Mouse (Mus musculus) hindbrain, postnatal 0 days (tissue): ENCODE measurements around the gene Arcn1. TPM values are rescaled to one million over a fixed set of nuclear protein-coding genes. Genes with fewer than 3 reads are reported as not detected.

Experiments
- ATAC-seq: fragments of 200-750 bp; cut with Nextera tagmentation; 2 replicates; pipeline ENCODE4 v1.8.0; 2017; ENCODE audit warnings: mild to moderate bottlenecking, moderate TSS enrichment, moderate library complexity
- DNase-seq: peaks from one replicate; pipeline ENCODE4 v3.0.0-alpha.2; 2015; ENCODE audit warnings: low spot score
- H3K27ac ChIP-seq: fragments of 300-500 bp; sonication (generic); 2 replicates; pipeline ENCODE4 v1.5.1; 2014; ENCODE audit warnings: mild to moderate bottlenecking
- H3K27me3 ChIP-seq: fragments of 300-500 bp; sonication (generic); 2 replicates; pipeline ENCODE4 v1.6.1; 2014; ENCODE audit warnings: low read length, mixed read lengths; ENCODE audit not compliant: insufficient read depth
- H3K36me3 ChIP-seq: fragments of 300-500 bp; sonication (generic); 2 replicates; pipeline ENCODE4 v1.6.1; 2014; ENCODE audit warnings: low read length, mixed read lengths; ENCODE audit not compliant: insufficient read depth
- H3K4me1 ChIP-seq: fragments of 300-500 bp; sonication (generic); 2 replicates; pipeline ENCODE4 v1.6.1; 2014; ENCODE audit warnings: antibody characterized with exemption, low read length, mixed read lengths; ENCODE audit not compliant: insufficient read depth
- H3K4me2 ChIP-seq: fragments of 300-500 bp; sonication (generic); 2 replicates; pipeline ENCODE4 v1.6.1; 2014; ENCODE audit warnings: low read depth, mild to moderate bottlenecking, low read length, moderate library complexity, mixed read lengths
- H3K4me3 ChIP-seq: fragments of 300-500 bp; sonication (generic); 2 replicates; pipeline ENCODE4 v1.5.1; 2014; ENCODE audit warnings: low read length
- H3K9ac ChIP-seq: fragments of 300-500 bp; sonication (generic); replicated peaks from 2 replicates; pipeline ENCODE4 v1.6.1; 2014; ENCODE audit warnings: mild to moderate bottlenecking, low read length, moderate library complexity, mixed read lengths
- H3K9me3 ChIP-seq: fragments of 300-500 bp; sonication (generic); 2 replicates; pipeline ENCODE4 v1.6.1; 2016; ENCODE audit warnings: low read length, mixed read lengths
- CTCF ChIP-seq: IDR thresholded peaks from 2 replicates; pipeline ENCODE4 v1.5.1; 2016; ENCODE audit warnings: antibody characterized with exemption, control low read depth, low read depth
- WGBS: fragments of 180-500 bp; shearing (Covaris S2); extraction: QIAGEN DNeasy Blood & Tissue Kit; methylation state at CpG from one replicate; pipeline ENCODE4 v1.1.7; 2014; 5-methylcytosine and 5-hydroxymethylcytosine counted together
- polyA plus RNA-seq: library from polyadenylated mRNA; unstranded; fragments of >200 nt; fragmentation: Nextera tagmentation; extraction: Ambion mirVana; gene quantifications from 2 replicates; pipeline ENCODE4 v1.2.1, GENCODE M21; 2015
- total RNA-seq: library from RNA; depleted of rRNA; stranded (reverse); fragments of >200 nt; gene quantifications from 2 replicates; pipeline ENCODE4 v1.2.3, GENCODE M21; 2014; rRNA removed

Arcn1 gene
- total and polyA plus RNA-seq, 2 experiments from 2014 or later = 77.1 to 109 TPM

DNA sequence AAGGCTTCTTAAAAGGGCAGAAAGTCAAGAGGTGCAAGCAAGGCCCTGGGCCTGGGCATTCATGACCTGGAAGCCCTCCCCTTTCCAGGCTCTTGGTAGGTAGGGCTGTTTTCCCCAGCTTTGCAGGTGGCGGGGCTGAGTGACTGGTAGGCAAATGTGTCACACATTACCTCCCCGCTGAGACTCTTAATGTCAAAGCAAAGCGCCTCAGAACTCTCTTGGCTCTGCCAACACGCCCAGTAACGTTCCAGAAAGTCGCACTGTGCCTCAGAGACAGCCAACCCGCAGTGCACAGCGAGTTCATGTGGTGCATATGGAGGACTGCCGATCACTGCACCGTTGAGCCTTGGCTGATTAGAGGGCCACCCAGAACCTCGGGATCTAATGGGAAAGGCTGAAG is 74.6 kb downstream of the Arcn1 start:
- H3K27me3 ChIP-seq = no peaks in the 10 kb centered on the region
- H3K9ac ChIP-seq = no peak overlapping the region
- 61% methylated on average over 11 of the region's 11 CpGs for WGBS
- no peak overlapping the region for H3K4me3 ChIP-seq
- H3K36me3 ChIP-seq = peaks cover 60% of the 10 kb centered on the region
- no peak overlapping the region for H3K27ac ChIP-seq
- TF ChIP-seq CTCF = no peak
- no peaks in the 10 kb centered on the region for H3K4me1 ChIP-seq
- no peak overlapping the region for H3K4me2 ChIP-seq
- no peak for DNase-seq
- ATAC-seq = no peak
- H3K9me3 ChIP-seq = no peaks in the 10 kb centered on the region

DNA sequence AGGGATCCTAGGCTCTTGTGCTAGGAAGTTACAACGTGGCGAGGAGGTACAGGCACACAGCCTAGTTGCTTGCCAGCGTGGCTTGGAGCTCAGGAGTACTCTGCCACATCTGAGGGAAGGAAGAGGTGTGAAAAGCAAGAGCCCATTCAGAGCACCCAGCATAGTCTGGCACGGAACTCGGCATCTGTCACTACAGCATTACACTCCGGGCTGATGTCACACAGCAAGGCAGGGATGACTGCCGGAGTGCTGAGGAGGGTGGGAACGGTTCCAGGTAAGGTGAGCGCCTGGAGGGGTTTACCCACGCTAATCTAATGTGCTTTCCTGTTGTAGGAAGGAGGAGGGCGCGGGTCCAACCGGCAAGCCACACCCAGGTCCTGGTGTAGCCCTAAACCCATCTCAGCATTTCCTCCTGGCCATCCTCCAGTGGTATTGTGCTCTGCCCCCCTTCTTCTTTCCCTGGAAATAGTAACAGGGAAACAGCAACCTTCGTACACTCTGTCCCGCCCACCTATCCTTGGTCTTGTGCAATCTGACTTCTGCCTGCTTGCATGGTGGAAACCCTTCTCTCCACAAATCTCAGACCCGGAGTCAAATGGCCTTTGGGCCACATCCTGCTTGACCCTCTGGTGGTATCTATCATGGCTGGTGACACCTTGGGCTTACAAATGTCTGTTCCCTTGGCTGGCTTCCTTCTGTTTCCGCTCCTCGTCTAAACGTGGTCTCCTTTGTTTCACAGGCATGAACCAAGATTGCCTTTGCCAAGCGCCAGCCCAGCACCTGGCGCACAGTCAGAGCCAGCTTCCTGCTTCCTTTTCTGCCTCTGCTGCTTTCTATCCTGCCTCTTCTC is 75.7 kb downstream of the Arcn1 start:
- Histone ChIP-seq H3K4me3 (no peak overlapping the region), H3K4me1 (peaks cover 4% of the 10 kb centered on the region; the same call in 1 of the 2 replicates), H3K36me3 (peaks cover 51% of the 10 kb centered on the region), H3K27ac (peak overlapping the region; percentile 75), H3K27me3 (no peaks in the 10 kb centered on the region), H3K9me3 (no peaks in the 10 kb centered on the region), H3K9ac (no peak overlapping the region), H3K4me2 (no peak overlapping the region)
- peak; percentile 60 for DNase-seq
- TF ChIP-seq CTCF = no peak
- peak; percentile 36 for ATAC-seq
- 59% methylated on average over 21 of the region's 21 CpGs for WGBS

Other genes with a start within 250 kb of the Arcn1 start
- gene Cxcr5, start 206.0 kb downstream of the Arcn1 start, total RNA-seq = not detected in 2 replicates
- not detected in 2 replicates for gene Cxcr5, start 206.0 kb downstream of the Arcn1 start, polyA plus RNA-seq
- 52.9 and 56.2 TPM in 2 replicates for gene Ddx6, start 163.0 kb downstream of the Arcn1 start, total RNA-seq
- 22.3 and 22.7 TPM in 2 replicates for gene Ddx6, start 163.0 kb downstream of the Arcn1 start, polyA plus RNA-seq
- gene Treh, start 94.6 kb downstream of the Arcn1 start, total RNA-seq = not detected in 2 replicates
- not detected in 2 replicates for gene Treh, start 94.6 kb downstream of the Arcn1 start, polyA plus RNA-seq
- 114 and 152 TPM in 2 replicates for gene Phldb1, start 32.6 kb downstream of the Arcn1 start, total RNA-seq
- gene Phldb1, start 32.6 kb downstream of the Arcn1 start, polyA plus RNA-seq = 31.9 and 35.3 TPM in 2 replicates
- gene Ift46, start 63 bp upstream of the Arcn1 start, total RNA-seq = 56.0 and 61.6 TPM in 2 replicates
- gene Ift46, start 63 bp upstream of the Arcn1 start, polyA plus RNA-seq = 142 and 144 TPM in 2 replicates
- 26.3 and 41.3 TPM in 2 replicates for gene Tmem25, start 31.5 kb upstream of the Arcn1 start, total RNA-seq
- gene Tmem25, start 31.5 kb upstream of the Arcn1 start, polyA plus RNA-seq = 28.9 and 31.9 TPM in 2 replicates
- gene Ttc36, start 35.2 kb upstream of the Arcn1 start, total RNA-seq = not detected in 2 replicates
- gene Ttc36, start 35.2 kb upstream of the Arcn1 start, polyA plus RNA-seq = 1.7 TPM in 1 of 2 replicates, not detected in the other
- 18.7 and 20.6 TPM in 2 replicates for gene Kmt2a, start 113.5 kb upstream of the Arcn1 start, total RNA-seq
- 14.4 and 19.0 TPM in 2 replicates for gene Kmt2a, start 113.5 kb upstream of the Arcn1 start, polyA plus RNA-seq
- 217 and 223 TPM in 2 replicates for gene Atp5l, start 152.9 kb upstream of the Arcn1 start, total RNA-seq
- 1,057 and 1,065 TPM in 2 replicates for gene Atp5l, start 152.9 kb upstream of the Arcn1 start, polyA plus RNA-seq
- 42.9 and 44.5 TPM in 2 replicates for gene Ube4a, start 197.8 kb upstream of the Arcn1 start, total RNA-seq
- 23.8 and 24.8 TPM in 2 replicates for gene Ube4a, start 197.8 kb upstream of the Arcn1 start, polyA plus RNA-seq
- gene Cd3g, start 212.6 kb upstream of the Arcn1 start, total RNA-seq = not detected in 2 replicates
- gene Cd3g, start 212.6 kb upstream of the Arcn1 start, polyA plus RNA-seq = not detected in 2 replicates
- gene Cd3d, start 213.9 kb upstream of the Arcn1 start, total RNA-seq = not detected in 2 replicates
- gene Cd3d, start 213.9 kb upstream of the Arcn1 start, polyA plus RNA-seq = 0.09 TPM in 1 of 2 replicates, not detected in the other
- gene Cd3e, start 241.8 kb upstream of the Arcn1 start, total RNA-seq = not detected in 2 replicates
- 0.16 and 0.20 TPM in 2 replicates for gene Cd3e, start 241.8 kb upstream of the Arcn1 start, polyA plus RNA-seq